Mouse (Mus musculus): ENCODE measurements at regions not wholly inside any gene's neighbourhood (a gene's known extent, or its start where the extent isn't known, plus 50 kb on each side); places are given as distances from the start of the nearest gene placed in this dataset.

GRCm38 (mm10) chrX:142623882-142624281 is 57.3 kb upstream of the Tmem164 start:
- no peak for TF ChIP-seq GATA1 (IDR thresholded peaks at IDR 0.05; ENCODE audit: borderline replicate concordance, low read length)
- no peak for TF ChIP-seq FLI1 (IDR thresholded peaks at IDR 0.05; ENCODE audit: low read length)

All from megakaryocyte, embryonic 14.5 days (primary cell).